ENCODE assay signal across 21 mouse cellular contexts in genomic region chr8:119740634-119741033, GRCm38 (mm10). TPM values are rescaled to one million over a fixed set of nuclear protein-coding genes. Genes with fewer than 3 reads are reported as not detected.
A peak's percentile ranks its signal among the peaks of the same experiment; 100 is the strongest.
DNase-seq lines count a peak whose midpoint lies in the region; ATAC-seq and TF ChIP-seq lines count a peak whose summit lies in the region.
"Had no signal": no experiment of that assay in that cellular context is flagged by ENCODE, and none has a peak within 500 bp of the region (broad histone marks: within the 10 kb centered on the region; RNA-seq: fewer than 3 reads in every experiment).

No protein-coding gene starts in this region.

- 43% methylated on average over 4 of the region's 4 CpGs for WGBS in lung, embryonic 14.5 days
- 57% methylated on average over 4 of the region's 4 CpGs for WGBS in midbrain, embryonic 14.5 days
- 69% methylated on average over 4 of the region's 4 CpGs for WGBS in midbrain, embryonic 10.5 days
- WGBS in intestine, postnatal 0 days: 38% methylated on average over 4 of the region's 4 CpGs

- intact Hi-C loops in left cerebral cortex, postnatal 4 days (cut with DNase I): no loop called here

- ATAC-seq in lung, embryonic 14.5 days (ENCODE audit: insufficient read depth): 0 out of 2 replicates have a peak, but pooled peaks have one; percentile 36
- ATAC-seq in midbrain, embryonic 14.5 days (ENCODE audit: low FRiP score, low TSS enrichment): no peak
- ATAC-seq in intestine, postnatal 0 days: peak; percentile 80
- ATAC-seq: midbrain, embryonic 13.5 days had no signal

- no peak overlapping the region for H3K9ac ChIP-seq in lung, embryonic 14.5 days
- no peak overlapping the region for H3K9ac ChIP-seq in midbrain, embryonic 14.5 days (replicated peaks; ENCODE audit: low read length)
- H3K9ac ChIP-seq in intestine, postnatal 0 days (ENCODE audit: low read depth, low read length): no peak overlapping the region
- H3K9ac ChIP-seq: heart, embryonic 13.5 days; limb, embryonic 15.5 days; liver, embryonic 14.5 days; midbrain, embryonic 13.5 days; neural tube, embryonic 12.5 days had no signal

- H3K4me2 ChIP-seq in lung, embryonic 14.5 days: no peak overlapping the region
- H3K4me2 ChIP-seq in midbrain, embryonic 14.5 days (ENCODE audit: low read length): no peak overlapping the region
- no peak overlapping the region for H3K4me2 ChIP-seq in intestine, postnatal 0 days (replicated peaks; ENCODE audit: low read depth)
- H3K4me2 ChIP-seq: heart, embryonic 13.5 days; limb, embryonic 15.5 days; midbrain, embryonic 13.5 days; neural tube, embryonic 12.5 days had no signal

- H3K9me3 ChIP-seq in lung, embryonic 14.5 days (ENCODE audit: low read depth, low read length): no peaks in the 10 kb centered on the region
- no peaks in the 10 kb centered on the region for H3K9me3 ChIP-seq in midbrain, embryonic 14.5 days (ENCODE audit: control insufficient read depth, low read length)
- H3K9me3 ChIP-seq in midbrain, embryonic 10.5 days (replicated peaks): no peaks in the 10 kb centered on the region
- H3K9me3 ChIP-seq in intestine, postnatal 0 days (ENCODE audit: control insufficient read depth): no peaks in the 10 kb centered on the region
- H3K9me3 ChIP-seq: forebrain, embryonic 10.5 days; heart, embryonic 13.5 days; limb, embryonic 15.5 days; midbrain, embryonic 13.5 days; neural tube, embryonic 12.5 days had no signal

- peak overlapping the region; percentile 3; the same call in 1 of the 2 replicates for H3K27ac ChIP-seq in lung, embryonic 14.5 days (ENCODE audit: low read depth)
- H3K27ac ChIP-seq in midbrain, embryonic 14.5 days (replicated peaks; ENCODE audit: low read depth, low read length): no peak overlapping the region
- no peak overlapping the region for H3K27ac ChIP-seq in midbrain, embryonic 10.5 days (replicated peaks)
- H3K27ac ChIP-seq in intestine, postnatal 0 days (ENCODE audit: low read depth, low read length): no peak overlapping the region
- H3K27ac ChIP-seq: forebrain, embryonic 10.5 days; heart, adult 2 months; heart, embryonic 13.5 days; left cerebral cortex, adult 2 months; limb, embryonic 15.5 days; liver, embryonic 14.5 days; midbrain, embryonic 13.5 days; neural tube, embryonic 12.5 days had no signal

- TF ChIP-seq CTCF in lung, embryonic 14.5 days (IDR thresholded peaks at IDR 0.05; ENCODE audit: low read depth): no peak
- no peak for TF ChIP-seq CTCF in intestine, postnatal 0 days (IDR thresholded peaks at IDR 0.05; ENCODE audit: low read depth)

- H3K4me1 ChIP-seq in lung, embryonic 14.5 days (ENCODE audit: insufficient read depth): peaks cover 5% of the 10 kb centered on the region; the same call in 1 of the 2 replicates
- no peaks in the 10 kb centered on the region for H3K4me1 ChIP-seq in midbrain, embryonic 14.5 days (ENCODE audit: control insufficient read depth, insufficient read depth, low read length)
- H3K4me1 ChIP-seq in midbrain, embryonic 10.5 days: peaks cover 19% of the 10 kb centered on the region
- H3K4me1 ChIP-seq in intestine, postnatal 0 days (replicated peaks; ENCODE audit: control insufficient read depth, insufficient read depth, low read length): no peaks in the 10 kb centered on the region
- H3K4me1 ChIP-seq: neural tube, embryonic 12.5 days had no signal

- H3K4me3 ChIP-seq in lung, embryonic 14.5 days (ENCODE audit: low read depth, low read length): no peak overlapping the region
- no peak overlapping the region for H3K4me3 ChIP-seq in midbrain, embryonic 14.5 days (replicated peaks; ENCODE audit: low read depth, low read length)
- H3K4me3 ChIP-seq in midbrain, embryonic 10.5 days: no peak overlapping the region
- no peak overlapping the region for H3K4me3 ChIP-seq in intestine, postnatal 0 days (ENCODE audit: low read depth, low read length)
- H3K4me3 ChIP-seq: forebrain, embryonic 10.5 days; heart, adult 2 months; heart, embryonic 13.5 days; left cerebral cortex, adult 2 months; limb, embryonic 15.5 days; midbrain, embryonic 13.5 days; neural tube, embryonic 12.5 days had no signal

- peak; percentile 75 for DNase-seq in lung, embryonic 14.5 days
- DNase-seq in lung, postnatal 4 days: no peak
- peak; percentile 28 for DNase-seq in midbrain, embryonic 14.5 days
- DNase-seq in midbrain, embryonic 10.5 days (ENCODE audit: low spot score): no peak
- no peak for DNase-seq in frontal cortex, postnatal 25 days (ENCODE audit: low spot score in 2 of 2)
- DNase-seq in left cerebral cortex, postnatal 4 days: no peak
- DNase-seq: cerebellum, adult 2 months; cerebellum, postnatal 25 days; gastrocnemius, postnatal 36 days; heart, adult 2 months; kidney, adult 8-10 months; kidney, postnatal 10 days; right cerebral cortex, postnatal 4 days had no signal

- H3K36me3 ChIP-seq in lung, embryonic 14.5 days (ENCODE audit: insufficient read depth): no peaks in the 10 kb centered on the region
- H3K36me3 ChIP-seq in midbrain, embryonic 14.5 days (ENCODE audit: control insufficient read depth, insufficient read depth, low read length): no peaks in the 10 kb centered on the region
- H3K36me3 ChIP-seq in midbrain, embryonic 10.5 days: no peaks in the 10 kb centered on the region
- H3K36me3 ChIP-seq in intestine, postnatal 0 days (ENCODE audit: control insufficient read depth, insufficient read depth): no peaks in the 10 kb centered on the region
- H3K36me3 ChIP-seq: forebrain, embryonic 10.5 days; heart, embryonic 13.5 days; limb, embryonic 15.5 days; midbrain, embryonic 13.5 days; neural tube, embryonic 12.5 days had no signal

- H3K27me3 ChIP-seq in lung, embryonic 14.5 days (ENCODE audit: insufficient read depth, low read length): no peaks in the 10 kb centered on the region
- H3K27me3 ChIP-seq in midbrain, embryonic 14.5 days (ENCODE audit: control insufficient read depth, insufficient read depth, low read length): no peaks in the 10 kb centered on the region
- H3K27me3 ChIP-seq in midbrain, embryonic 10.5 days (ENCODE audit: low read depth, poor library complexity, severe bottlenecking): peaks cover 49% of the 10 kb centered on the region
- no peaks in the 10 kb centered on the region for H3K27me3 ChIP-seq in intestine, postnatal 0 days (replicated peaks; ENCODE audit: control insufficient read depth, insufficient read depth, low read length)
- H3K27me3 ChIP-seq: heart, embryonic 13.5 days; limb, embryonic 15.5 days; neural tube, embryonic 12.5 days had no signal

RNA-seq across cellular contexts. Expression of gene Tldc1, which starts 37.6 kb away (rescaled TPM):
- polyA plus RNA-seq in lung, embryonic 14.5 days (2014; fragmentation: Nextera tagmentation; extraction: Ambion mirVana): 9.7 and 10.3 TPM in 2 replicates
- 5.8 and 6.3 TPM in 2 replicates for polyA plus RNA-seq in midbrain, embryonic 14.5 days (2014; fragmentation: Nextera tagmentation; extraction: Ambion mirVana)
- 15.4 and 16.4 TPM in 2 replicates for polyA plus RNA-seq in midbrain, embryonic 10.5 days (2016; fragmentation: Nextera tagmentation; extraction: Ambion mirVana)
- 7.7 and 8.4 TPM in 2 replicates for polyA plus RNA-seq in intestine, postnatal 0 days (2015; fragmentation: Nextera tagmentation; extraction: Ambion mirVana)
- total RNA-seq in left cerebral cortex, postnatal 4 days (2021): 10 to 100 TPM; 15.0 to 16.7 TPM

RNA-seq across cellular contexts. Expression of gene Atp2c2, which starts 40.8 kb away (rescaled TPM):
- 1.8 and 1.9 TPM in 2 replicates for polyA plus RNA-seq in lung, embryonic 14.5 days (2014; fragmentation: Nextera tagmentation; extraction: Ambion mirVana)
- polyA plus RNA-seq in midbrain, embryonic 14.5 days (2014; fragmentation: Nextera tagmentation; extraction: Ambion mirVana): 0.08 and 0.11 TPM in 2 replicates
- 1.2 and 1.6 TPM in 2 replicates for polyA plus RNA-seq in midbrain, embryonic 10.5 days (2016; fragmentation: Nextera tagmentation; extraction: Ambion mirVana)
- 2.3 and 2.4 TPM in 2 replicates for polyA plus RNA-seq in intestine, postnatal 0 days (2015; fragmentation: Nextera tagmentation; extraction: Ambion mirVana)
- under 1 TPM; 0.14 to 0.16 TPM for total RNA-seq in left cerebral cortex, postnatal 4 days (2021)
- polyA plus RNA-seq: midbrain, embryonic 13.5 days had no signal

Comparison
In these comparisons a context has a peak if more than half of its experiments do, and no peak if none do; other contexts are left out.
1. DNase-seq: peak in lung, embryonic 14.5 days (single experiment) and midbrain, embryonic 14.5 days (single experiment); none in lung, postnatal 4 days (0 of 2), midbrain, embryonic 10.5 days (single experiment), frontal cortex, postnatal 25 days (0 of 2) and left cerebral cortex, postnatal 4 days (single experiment).